Mouse (Mus musculus) heart, embryonic 14.5 days (tissue): ENCODE results near the gene Bcl3. TPM values are rescaled to one million over a fixed set of nuclear protein-coding genes. Genes with fewer than 3 reads are reported as not detected.
A peak's percentile ranks its signal among the peaks of the same experiment; 100 is the strongest.

Experiments used
- ATAC-seq: fragments of 200-750 bp; cut with Nextera tagmentation; 2 replicates; pipeline ENCODE4 v1.8.0; 2017; ENCODE audit warnings: low read depth, moderate TSS enrichment; ENCODE audit not compliant: insufficient number of reproducible peaks, insufficient read depth, low FRiP score
- H3K27ac ChIP-seq, 2 experiments: fragments of 200-500 bp in 1 of 2; fragments of 300-500 bp in 1 of 2; sonication (generic) in 1 of 2; replicated peaks in 1 of 2; 2 replicates each; pipeline ENCODE4 v1.5.1; 2012 to 2014; ENCODE audit warnings: low read depth in 2 of 2, low read length in 2 of 2, control low read depth in 1 of 2, mild to moderate bottlenecking in 1 of 2, mixed read lengths in 1 of 2; ENCODE audit not compliant: control insufficient read depth in 1 of 2, insufficient read depth in 1 of 2
- H3K27me3 ChIP-seq: fragments of 300-500 bp; sonication (generic); 2 replicates; pipeline ENCODE4 v1.6.1; 2014; ENCODE audit warnings: mild to moderate bottlenecking, low read length, control low read depth; ENCODE audit not compliant: control insufficient read depth, insufficient read depth
- H3K36me3 ChIP-seq: fragments of 300-500 bp; sonication (generic); 2 replicates; pipeline ENCODE4 v1.6.1; 2014; ENCODE audit warnings: mild to moderate bottlenecking, control low read depth, low read length, mixed read lengths; ENCODE audit not compliant: control insufficient read depth, insufficient read depth
- H3K4me1 ChIP-seq, 2 experiments: fragments of 200-500 bp in 1 of 2; fragments of 300-500 bp in 1 of 2; sonication (generic) in 1 of 2; 2 replicates each; pipeline ENCODE4 v1.6.1; 2012 to 2014; ENCODE audit warnings: low read length in 2 of 2, control low read depth in 1 of 2, mixed read lengths in 1 of 2; ENCODE audit not compliant: control insufficient read depth in 2 of 2, insufficient read depth in 2 of 2
- H3K4me2 ChIP-seq: fragments of 300-500 bp; sonication (generic); 2 replicates; pipeline ENCODE4 v1.6.1; 2014; ENCODE audit warnings: mild to moderate bottlenecking, low read length
- H3K4me3 ChIP-seq, 2 experiments: fragments of 200-500 bp in 1 of 2; fragments of 300-500 bp in 1 of 2; sonication (generic) in 1 of 2; 2 replicates each; pipeline ENCODE4 v1.5.1; 2012 to 2014; ENCODE audit warnings: low read length in 2 of 2, mild to moderate bottlenecking in 2 of 2, control low read depth in 1 of 2, low read depth in 1 of 2, moderate library complexity in 1 of 2; ENCODE audit not compliant: control insufficient read depth in 1 of 2, insufficient read depth in 1 of 2
- H3K9ac ChIP-seq: fragments of 300-500 bp; sonication (generic); 2 replicates; pipeline ENCODE4 v1.6.1; 2014; ENCODE audit warnings: mild to moderate bottlenecking, low read length
- H3K9me3 ChIP-seq: fragments of 300-500 bp; sonication (generic); 2 replicates; pipeline ENCODE4 v1.6.1; 2016; ENCODE audit warnings: low read length, control low read depth; ENCODE audit not compliant: control insufficient read depth
- WGBS: fragments of 180-500 bp; shearing (Covaris S2); extraction: QIAGEN DNeasy Blood & Tissue Kit; methylation state at CpG from one replicate; pipeline ENCODE4 v1.1.7; 2014; 5-methylcytosine and 5-hydroxymethylcytosine counted together
- polyA plus RNA-seq: library from polyadenylated mRNA; unstranded; fragments of >200 nt; fragmentation: Nextera tagmentation; extraction: Ambion mirVana; gene quantifications from 2 replicates; pipeline ENCODE4 v1.2.1, GENCODE M21; 2014

The Bcl3 gene
- polyA plus RNA-seq, 1 experiment from 2014 or later, result 1.7 TPM

GRCm38 (mm10) chr7:19861199-19861598 is 38.6 kb upstream of the Bcl3 start, which contains the start of gene Ceacam16:
Gene Ceacam16 (minus strand): TSS chr7:19861299.
- Histone ChIP-seq H3K27ac (no peak within 1 kb of the TSS), H3K4me2 (no peak within 1 kb of the TSS), H3K9ac (no peak within 1 kb of the TSS), H3K4me1 (peaks cover 4 to 5% of the 10 kb centered on the region in 2 experiments; a peak in 3 of 4 replicates), H3K9me3 (no peaks in the 10 kb centered on the region), H3K4me3 (no peak within 1 kb of the TSS), H3K36me3 (no peaks in the 10 kb centered on the region), H3K27me3 (0 out of 2 replicates have a peak, but pooled peaks cover 6% of the 10 kb centered on the region)
- WGBS, result 77% methylated on average over 9 of the region's 9 CpGs
- no peak for ATAC-seq

- Histone ChIP-seq H3K4me2 (no peak overlapping the region), H3K27me3 (peaks cover 7% of the 10 kb centered on the region; the same call in 1 of the 2 replicates), H3K4me3 (no peak overlapping the region), H3K36me3 (no peaks in the 10 kb centered on the region), H3K9ac (no peak overlapping the region), H3K27ac (no peak overlapping the region), H3K9me3 (no peaks in the 10 kb centered on the region), H3K4me1 (no peaks in the 10 kb centered on the region)
- 51% methylated on average over 10 of the region's 10 CpGs for WGBS
- no peak for ATAC-seq
Observed at GRCm38 (mm10) chr7:19859740-19860139, 37.2 kb upstream of the Bcl3 start.

GRCm38 (mm10) chr7:19856283-19856682 is 33.7 kb upstream of the Bcl3 start:
- 79% methylated on average over 6 of the region's 6 CpGs for WGBS
- Histone ChIP-seq H3K9me3 (no peaks in the 10 kb centered on the region), H3K4me2 (no peak overlapping the region), H3K36me3 (no peaks in the 10 kb centered on the region), H3K4me3 (no peak overlapping the region), H3K9ac (no peak overlapping the region), H3K27ac (no peak overlapping the region), H3K4me1 (no peaks in the 10 kb centered on the region), H3K27me3 (peaks cover 35% of the 10 kb centered on the region)
- no peak for ATAC-seq

- no peak overlapping the region for H3K4me3 ChIP-seq
- no peak overlapping the region for H3K27ac ChIP-seq
- ATAC-seq, result no peak
- H3K27me3 ChIP-seq, result peaks cover 40% of the 10 kb centered on the region
- no peak overlapping the region for H3K9ac ChIP-seq
- no peak overlapping the region for H3K4me2 ChIP-seq
- no peaks in the 10 kb centered on the region for H3K36me3 ChIP-seq
- H3K9me3 ChIP-seq, result no peaks in the 10 kb centered on the region
- no peaks in the 10 kb centered on the region for H3K4me1 ChIP-seq
- WGBS, result 56% methylated on average over 5 of the region's 5 CpGs
Observed at GRCm38 (mm10) chr7:19855663-19856062, 33.1 kb upstream of the Bcl3 start.

- no peak overlapping the region for H3K4me3 ChIP-seq
- H3K27ac ChIP-seq, result no peak overlapping the region
- H3K4me2 ChIP-seq, result no peak overlapping the region
- no peaks in the 10 kb centered on the region for H3K9me3 ChIP-seq
- no peaks in the 10 kb centered on the region for H3K36me3 ChIP-seq
- no peak for ATAC-seq
- peaks cover 44% of the 10 kb centered on the region for H3K27me3 ChIP-seq
- WGBS, result 80% methylated on average over 20 of the region's 20 CpGs
- H3K9ac ChIP-seq, result no peak overlapping the region
- no peaks in the 10 kb centered on the region for H3K4me1 ChIP-seq
Observed at GRCm38 (mm10) chr7:19853526-19853925, 31.0 kb upstream of the Bcl3 start.

- peaks cover 3 to 6% of the 10 kb centered on the region in 2 experiments for H3K4me1 ChIP-seq
- 5% methylated on average over 33 of the region's 33 CpGs for WGBS
- H3K9ac ChIP-seq, result no peak within 1 kb of the TSS
- 0 out of 4 replicates have a peak within 1 kb of the TSS, but pooled peaks of 1 of the 2 experiments have one; percentile 11 for H3K4me3 ChIP-seq
- no peaks in the 10 kb centered on the region for H3K9me3 ChIP-seq
- H3K27me3 ChIP-seq, result peaks cover 37% of the 10 kb centered on the region
- peak within 1 kb of the TSS; percentile 43 for H3K4me2 ChIP-seq
- H3K36me3 ChIP-seq, result no peaks in the 10 kb centered on the region
- no peak within 1 kb of the TSS for H3K27ac ChIP-seq
- peak; percentile 13; the same call in 1 of the 2 replicates for ATAC-seq
Observed at GRCm38 (mm10) chr7:19851858-19852570, 29.4 kb upstream of the Bcl3 start, which contains the start of gene Gm19345. Gene Gm19345 (plus strand): TSS chr7:19852003.

- no peak for ATAC-seq
- Histone ChIP-seq H3K9ac (no peak overlapping the region), H3K4me2 (no peak overlapping the region), H3K27ac (no peak overlapping the region), H3K36me3 (no peaks in the 10 kb centered on the region), H3K4me1 (peaks cover 3 to 6% of the 10 kb centered on the region in 2 experiments), H3K9me3 (no peaks in the 10 kb centered on the region), H3K4me3 (no peak overlapping the region), H3K27me3 (peaks cover 20% of the 10 kb centered on the region)
- WGBS, result 62% methylated on average over 15 of the region's 15 CpGs
Observed at GRCm38 (mm10) chr7:19844521-19845171, 22.1 kb upstream of the Bcl3 start.
